ENCODE assay signal across 8 mouse cellular contexts in the genomic region with DNA sequence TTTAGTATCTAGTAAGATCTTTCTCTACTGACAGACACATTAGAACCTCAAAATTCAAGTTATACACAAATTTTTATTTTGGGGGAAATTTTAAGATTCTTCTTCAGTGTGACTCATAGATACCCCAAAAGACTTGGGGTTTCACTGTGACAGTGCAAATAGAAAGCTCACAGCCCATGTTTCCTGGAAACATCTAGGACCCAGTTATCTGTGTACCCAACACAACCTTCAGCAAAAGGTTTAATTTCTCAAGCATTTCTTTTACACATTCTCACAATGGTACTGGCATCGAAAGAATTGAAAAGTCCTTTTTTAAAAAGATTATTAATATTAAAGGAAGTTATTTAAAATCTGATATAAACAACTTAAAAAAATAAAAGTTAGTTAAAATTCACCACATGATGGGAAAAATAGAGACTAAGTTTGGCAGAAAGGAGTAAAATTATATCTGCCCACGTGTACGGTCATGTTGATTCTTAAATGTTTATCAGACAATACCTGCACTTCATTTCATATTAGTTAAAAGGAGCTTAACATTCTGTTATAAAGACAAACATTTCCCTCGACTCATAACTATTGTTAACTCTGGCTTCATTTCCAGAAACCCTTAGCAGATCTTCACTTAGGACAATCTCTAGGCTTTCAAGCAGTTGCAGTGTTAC. TPM values are rescaled to one million over a fixed set of nuclear protein-coding genes. Genes with fewer than 3 reads are reported as not detected.
DNase-seq lines count a peak whose midpoint lies in the region; ATAC-seq and TF ChIP-seq lines count a peak whose summit lies in the region.

No protein-coding gene starts in this region.

- no peaks in the 10 kb centered on the region for H3K9me3 ChIP-seq in heart, embryonic 16.5 days (replicated peaks; ENCODE audit: control insufficient read depth, low read length)
- no peaks in the 10 kb centered on the region; the same call in 1 of the 2 replicates for H3K9me3 ChIP-seq in ES-Bruce4 (replicated peaks; ENCODE audit: control insufficient read depth, insufficient read depth, low read length, poor library complexity, severe bottlenecking)
- H3K9me3 ChIP-seq in forebrain, embryonic 16.5 days (ENCODE audit: control insufficient read depth, low read length): no peaks in the 10 kb centered on the region
- no peaks in the 10 kb centered on the region for H3K9me3 ChIP-seq in liver, postnatal 0 days (ENCODE audit: low read length)

- intact Hi-C loops in heart, postnatal 14 days (cut with DNase I): loop anchor here (5.0 to 10.0 kb wide), 3 partner anchors 57 to 198 kb away; partner anchors contain the start of gene Btg3
- intact Hi-C loops in gastrocnemius, postnatal 36 days (cut with DNase I): no loop called here

- ATAC-seq in heart, embryonic 16.5 days (replicated peaks; ENCODE audit: extremely low read depth, insufficient read depth, low FRiP score): no peak
- no peak for ATAC-seq in forebrain, embryonic 16.5 days
- no peak for ATAC-seq in liver, postnatal 0 days

- H3K36me3 ChIP-seq in heart, embryonic 16.5 days (ENCODE audit: control insufficient read depth, insufficient read depth): no peaks in the 10 kb centered on the region
- H3K36me3 ChIP-seq in ES-Bruce4 (ENCODE audit: control insufficient read depth, insufficient read depth, low read length, poor library complexity, severe bottlenecking): peaks cover 10% of the 10 kb centered on the region; the same call in 1 of the 2 replicates
- no peaks in the 10 kb centered on the region for H3K36me3 ChIP-seq in forebrain, embryonic 16.5 days (ENCODE audit: control insufficient read depth, insufficient read depth)
- H3K36me3 ChIP-seq in liver, postnatal 0 days (replicated peaks; ENCODE audit: insufficient read depth, low read length): peaks cover 9% of the 10 kb centered on the region

- DNase-seq in heart, postnatal 14 days: no peak
- no peak for DNase-seq in liver, postnatal 0 days
- no peak for DNase-seq in gastrocnemius, postnatal 36 days
- DNase-seq in spleen, postnatal 14 days (ENCODE audit: low spot score in 2 of 2): no peak
- DNase-seq in adipocyte (ENCODE audit: low spot score): no peak

- TF ChIP-seq POLR2A in ES-Bruce4 (IDR thresholded peaks at IDR 0.05; ENCODE audit: insufficient read depth, low read length): no peak

- H3K4me3 ChIP-seq in heart, embryonic 16.5 days (ENCODE audit: low read length): peak overlapping the region; percentile 85
- H3K4me3 ChIP-seq in ES-Bruce4 (ENCODE audit: low read depth, low read length): peak overlapping the region; percentile 89
- H3K4me3 ChIP-seq in forebrain, embryonic 16.5 days (replicated peaks; ENCODE audit: low read length): peak overlapping the region; percentile 89
- H3K4me3 ChIP-seq in liver, postnatal 0 days (ENCODE audit: low read depth, low read length): peak overlapping the region; percentile 81

- H3K27me3 ChIP-seq in heart, embryonic 16.5 days (ENCODE audit: control insufficient read depth, insufficient read depth, low read length): no peaks in the 10 kb centered on the region
- H3K27me3 ChIP-seq in ES-Bruce4 (ENCODE audit: control insufficient read depth, insufficient read depth, low read length, poor library complexity, severe bottlenecking): no peaks in the 10 kb centered on the region
- no peaks in the 10 kb centered on the region for H3K27me3 ChIP-seq in forebrain, embryonic 16.5 days (replicated peaks; ENCODE audit: control insufficient read depth, insufficient read depth, low read length)
- H3K27me3 ChIP-seq in liver, postnatal 0 days (ENCODE audit: insufficient read depth, low read length): no peaks in the 10 kb centered on the region

- H3K9ac ChIP-seq in heart, embryonic 16.5 days (ENCODE audit: low read length): peak overlapping the region; percentile 90
- H3K9ac ChIP-seq in ES-Bruce4 (ENCODE audit: low read depth, poor library complexity, severe bottlenecking): peak overlapping the region; percentile 90
- H3K9ac ChIP-seq in forebrain, embryonic 16.5 days (replicated peaks; ENCODE audit: low read depth, low read length): peak overlapping the region; percentile 90
- H3K9ac ChIP-seq in liver, postnatal 0 days (replicated peaks): peak overlapping the region; percentile 87

- H3K4me1 ChIP-seq in heart, embryonic 16.5 days (ENCODE audit: control insufficient read depth, insufficient read depth, low read length): peaks cover 6% of the 10 kb centered on the region; the same call in 1 of the 2 replicates
- no peaks in the 10 kb centered on the region for H3K4me1 ChIP-seq in ES-Bruce4 (ENCODE audit: control insufficient read depth, insufficient read depth, low read length)
- H3K4me1 ChIP-seq in forebrain, embryonic 16.5 days (replicated peaks; ENCODE audit: control insufficient read depth, insufficient read depth, low read length): peaks cover 19% of the 10 kb centered on the region
- H3K4me1 ChIP-seq in liver, postnatal 0 days (ENCODE audit: insufficient read depth): peaks cover 6% of the 10 kb centered on the region

- H3K4me2 ChIP-seq in heart, embryonic 16.5 days (ENCODE audit: low read depth, low read length): peak overlapping the region; percentile 85
- H3K4me2 ChIP-seq in forebrain, embryonic 16.5 days (ENCODE audit: low read length): peak overlapping the region; percentile 75
- peak overlapping the region; percentile 75 for H3K4me2 ChIP-seq in liver, postnatal 0 days (ENCODE audit: low read depth, low read length)

- no peak for TF ChIP-seq EP300 in ES-Bruce4 (IDR thresholded peaks at IDR 0.05; ENCODE audit: insufficient read depth, low read depth, low read length)
- TF ChIP-seq EP300 in liver, postnatal 0 days (IDR thresholded peaks at IDR 0.05; ENCODE audit: low read depth): no peak

- TF ChIP-seq CTCF in ES-Bruce4 (IDR thresholded peaks at IDR 0.05; ENCODE audit: low read depth, low read length): no peak
- no peak for TF ChIP-seq CTCF in liver, postnatal 0 days (IDR thresholded peaks at IDR 0.05; ENCODE audit: low read depth)

- no peak overlapping the region; the same call in 1 of the 2 replicates for H3K27ac ChIP-seq in heart, embryonic 16.5 days (ENCODE audit: low read length)
- no peak overlapping the region for H3K27ac ChIP-seq in ES-Bruce4 (ENCODE audit: insufficient read depth, low read length)
- H3K27ac ChIP-seq in forebrain, embryonic 16.5 days (ENCODE audit: low read length): peak overlapping the region; percentile 82; the same call in 1 of the 2 replicates
- H3K27ac ChIP-seq in liver, postnatal 0 days (ENCODE audit: low read depth): peak overlapping the region; percentile 93

- 35% methylated on average over 4 of the region's 4 CpGs for WGBS in heart, embryonic 16.5 days
- WGBS in forebrain, embryonic 16.5 days: 35% methylated on average over 4 of the region's 4 CpGs
- WGBS in liver, postnatal 0 days (ENCODE audit: insufficient replicate concordance): 26% methylated on average over 4 of the region's 4 CpGs

RNA-seq across cellular contexts. Expression of gene D16Ertd472e, which starts 1.2 kb away (rescaled TPM):
- polyA plus RNA-seq in heart, embryonic 16.5 days (2015; fragmentation: Nextera tagmentation; extraction: Ambion mirVana): 7.6 and 9.6 TPM in 2 replicates
- total RNA-seq in heart, postnatal 14 days (2021): 1 to 10 TPM; 5.2 to 6.1 TPM
- 14.2 and 16.8 TPM in 2 replicates for polyA plus RNA-seq in ES-Bruce4 (2011; ENCODE audit: insufficient read depth, insufficient read length, low read depth, missing spikeins)
- 10.3 and 11.3 TPM in 2 replicates for polyA plus RNA-seq in forebrain, embryonic 16.5 days (2015; fragmentation: Nextera tagmentation; extraction: Ambion mirVana)
- 4.8 and 6.0 TPM in 2 replicates for polyA plus RNA-seq in liver, postnatal 0 days (2015; fragmentation: Nextera tagmentation; extraction: Ambion mirVana)
- 1 to 10 TPM; 2.5 to 3.2 TPM for total RNA-seq in gastrocnemius, postnatal 36 days (2021)

Comparison
In these comparisons a context has a peak if more than half of its experiments do, and no peak if none do; other contexts are left out.
1. H3K27ac ChIP-seq: peak in forebrain, embryonic 16.5 days (single experiment) and liver, postnatal 0 days (single experiment); none in heart, embryonic 16.5 days (single experiment) and ES-Bruce4 (single experiment).
2. Peak in every context shown above with its lines, with median percentiles within 50 percentile points of each other: H3K4me2 ChIP-seq, H3K4me3 ChIP-seq and H3K9ac ChIP-seq.